Mouse (Mus musculus): ENCODE data around the gene Ing1.

DNA sequence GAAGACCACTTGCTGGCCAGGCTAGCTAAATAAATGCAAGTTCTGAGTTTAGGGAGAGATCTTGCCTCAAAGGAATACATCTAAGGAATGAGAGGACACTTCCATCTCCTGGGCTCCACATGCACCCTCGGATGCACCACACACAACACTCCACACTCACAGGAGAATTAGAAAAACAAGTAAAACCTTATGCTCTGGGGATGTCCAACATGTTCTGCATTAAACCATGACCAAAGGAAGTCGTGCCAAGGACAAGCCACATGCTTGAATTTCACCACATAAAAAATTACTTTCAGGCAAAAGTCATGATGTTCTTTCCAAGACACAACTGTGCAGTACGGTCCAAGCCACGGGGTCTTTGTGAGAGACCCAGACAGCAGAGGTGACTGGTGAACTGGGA is 36.5 kb downstream of the Ing1 start:
- TF ChIP-seq CTCF (IDR thresholded peaks at IDR 0.05; ENCODE audit: low read depth): no peak
- no peak for TF ChIP-seq EP300 (IDR thresholded peaks at IDR 0.05; ENCODE audit: low read depth)

All from liver, postnatal 0 days (tissue).